Mouse (Mus musculus): Measurements from ENCODE around the gene Eps8.
"Not testable (repeated sequence)": the region's sequence is repeated elsewhere in the genome, so short reads cannot be mapped to it uniquely, and the experiment has no call there.

Gene Eps8

DNA sequence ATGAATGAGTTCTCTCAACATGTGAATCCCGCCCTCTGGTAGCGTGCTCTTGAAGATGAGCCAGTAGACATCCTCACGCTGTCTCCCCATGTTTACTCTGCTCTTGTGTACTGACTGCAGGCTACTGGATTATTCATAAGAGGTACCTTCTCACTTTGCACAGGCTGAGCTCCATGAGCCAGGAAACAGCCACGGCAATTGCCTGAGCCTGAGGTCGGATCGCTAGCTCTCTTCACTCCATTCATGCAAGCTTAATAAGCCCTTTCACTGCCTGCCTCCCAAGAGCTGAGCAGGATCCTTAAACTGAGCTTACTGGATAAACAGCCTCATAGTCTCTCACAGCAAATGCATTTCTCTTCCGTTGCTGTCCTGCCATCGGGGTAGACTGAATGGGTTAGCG lies 182.5 kb downstream of the Eps8 start:
- no peak for DNase-seq (ENCODE audit: low spot score)

DNA sequence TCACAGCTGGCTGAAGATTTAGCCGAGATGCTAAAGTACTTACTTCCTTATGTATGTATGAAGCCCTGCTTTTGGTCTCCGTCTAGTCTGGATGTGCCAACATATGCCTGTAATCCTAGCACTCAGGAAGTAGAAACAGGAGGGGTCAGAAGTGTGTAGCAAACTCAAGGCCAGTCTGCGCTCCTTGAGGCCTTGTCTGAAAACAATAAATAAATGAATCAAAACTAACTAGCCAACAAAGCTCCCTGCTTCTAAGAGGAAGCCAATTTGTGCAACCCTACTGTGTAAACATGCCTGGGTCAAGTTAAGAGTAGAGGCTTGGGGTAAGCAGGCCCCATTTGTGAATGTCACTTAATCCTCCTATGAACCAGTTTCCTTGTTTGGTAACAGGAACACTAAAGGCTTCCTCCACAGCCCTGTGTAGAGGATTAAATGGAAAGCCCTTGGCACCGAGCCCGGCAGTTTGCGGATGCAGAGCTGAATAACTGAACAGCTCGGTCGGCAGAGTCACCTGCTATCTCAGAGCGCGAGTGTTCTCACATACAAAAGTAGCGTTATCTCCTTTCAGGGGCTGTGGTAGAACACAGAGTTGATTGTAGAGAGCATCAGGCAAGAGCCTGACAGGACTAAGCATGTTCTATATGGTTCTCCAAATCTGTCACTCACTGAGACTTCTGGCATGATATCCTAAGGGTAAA lies 183.6 kb downstream of the Eps8 start:
- DNase-seq (ENCODE audit: low spot score) = peak; percentile 64

DNA sequence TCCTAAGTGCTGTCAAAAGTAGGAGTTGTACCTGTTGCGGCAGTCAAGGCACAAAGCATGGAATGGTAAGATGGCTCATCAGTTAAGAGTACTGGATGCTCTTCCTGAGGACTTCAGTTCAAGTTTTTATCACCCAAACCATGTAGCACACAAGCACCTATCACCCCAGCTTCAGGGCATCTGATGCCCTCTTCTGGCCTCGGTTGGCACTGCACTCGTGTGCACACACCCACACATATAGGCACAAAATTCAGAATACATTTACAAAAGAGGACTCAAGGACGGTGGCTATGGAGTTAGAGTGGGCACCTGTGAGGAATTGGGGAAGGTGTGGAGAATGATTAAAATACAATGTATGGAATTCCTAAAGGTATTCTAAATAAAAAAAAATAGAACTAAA lies 185.1 kb downstream of the Eps8 start:
- no peak for DNase-seq (ENCODE audit: low spot score)

DNA sequence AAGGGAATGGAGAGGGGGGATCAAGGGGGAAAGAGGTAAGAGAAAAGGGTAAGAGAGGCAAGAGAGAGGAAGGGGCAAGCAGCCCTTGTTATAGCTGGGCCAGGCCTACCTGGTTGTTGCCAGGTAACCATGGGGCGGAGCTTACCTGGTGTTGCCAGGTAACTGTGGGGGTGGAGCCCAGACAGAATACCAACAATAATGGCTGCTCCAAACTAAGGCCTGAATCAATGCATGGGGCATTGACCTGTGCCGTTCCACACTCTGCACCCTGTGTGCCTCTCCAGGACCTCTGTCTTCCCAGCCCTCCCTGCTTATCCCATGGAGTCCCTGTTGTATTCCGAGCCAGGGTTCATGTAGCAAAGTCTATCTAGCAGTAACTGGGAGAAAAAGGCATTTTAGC lies 187.0 kb downstream of the Eps8 start:
- DNase-seq (ENCODE audit: low spot score) = no peak

DNA sequence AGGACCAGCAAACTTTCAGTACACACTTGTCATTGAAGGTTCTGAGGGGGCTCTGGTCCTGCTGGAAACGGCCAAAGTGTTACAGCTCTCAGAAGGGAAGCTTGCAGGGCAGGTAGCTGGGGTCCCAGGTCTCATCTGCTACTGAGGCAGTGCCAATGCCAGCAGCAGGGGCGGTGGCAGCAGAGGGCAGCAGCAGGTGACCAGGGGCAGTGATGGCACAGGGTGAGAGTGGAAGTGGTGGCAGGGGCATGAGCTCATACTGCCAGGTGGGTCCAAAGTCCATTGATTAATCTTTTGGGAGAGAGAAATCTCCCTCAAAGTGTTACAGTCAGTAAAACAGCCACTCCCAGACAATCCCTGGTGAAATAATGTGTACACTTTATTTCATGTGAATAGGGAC lies 188.4 kb downstream of the Eps8 start:
- no peak for DNase-seq (ENCODE audit: low spot score)

DNA sequence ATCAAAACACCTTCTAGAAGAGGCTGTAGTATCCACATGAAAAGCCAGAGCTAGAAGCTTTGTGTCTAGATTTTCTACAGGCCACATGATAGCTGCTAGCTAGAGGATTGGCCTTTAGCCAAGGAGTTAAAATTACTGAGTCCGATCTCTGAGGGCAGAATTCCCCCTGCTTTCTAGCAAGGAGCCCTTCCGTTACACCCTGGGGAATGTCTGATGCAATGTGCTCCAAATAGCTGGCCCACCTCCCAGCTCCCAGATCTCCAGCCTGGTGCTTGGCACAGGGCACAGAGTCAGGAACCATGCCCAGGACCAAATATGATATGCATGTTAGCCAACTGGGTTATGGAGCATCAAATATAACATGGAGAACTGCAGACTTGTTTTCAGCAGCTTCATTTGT lies 189.4 kb downstream of the Eps8 start:
- peak; percentile 16 for DNase-seq (ENCODE audit: low spot score)

DNA sequence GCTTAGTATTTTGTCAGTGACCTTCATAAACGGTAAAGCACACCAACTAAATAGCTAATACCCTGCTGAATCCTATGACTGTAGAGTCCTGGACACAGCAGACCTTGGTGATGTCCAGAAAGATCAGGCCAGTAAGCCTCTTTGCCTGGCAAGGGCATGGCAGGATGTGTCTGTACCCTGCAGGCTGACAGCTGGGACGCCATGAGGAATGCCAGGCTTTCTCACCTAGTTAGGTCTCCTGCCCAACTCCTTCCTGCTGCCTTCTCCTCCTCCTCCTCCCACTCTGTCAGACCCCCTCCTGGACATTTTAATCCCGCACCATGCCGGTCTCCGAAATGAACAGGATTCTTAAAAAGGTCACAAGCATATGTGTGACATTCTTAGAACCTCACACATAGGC lies 190.9 kb downstream of the Eps8 start:
- no peak for DNase-seq (ENCODE audit: low spot score)

DNA sequence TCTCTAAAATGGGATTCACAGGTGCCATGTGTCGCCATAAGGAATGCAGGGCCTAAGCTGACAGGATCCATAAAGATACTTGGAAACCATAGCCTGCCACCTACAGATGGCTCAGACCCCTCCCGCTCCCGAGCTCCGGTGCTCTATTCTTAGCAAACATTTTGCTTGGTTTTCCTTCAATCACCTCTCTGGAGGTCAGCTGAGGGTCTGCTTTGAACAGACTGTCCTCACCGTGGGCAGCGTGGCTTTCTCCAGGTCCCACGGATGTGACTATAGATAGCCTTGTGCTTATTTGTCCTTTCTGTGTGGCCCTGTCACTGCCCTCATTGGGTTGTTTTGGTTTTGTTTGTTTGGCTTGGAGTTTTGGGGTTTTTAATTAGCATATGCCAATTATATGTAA lies 196.5 kb downstream of the Eps8 start:
- DNase-seq (ENCODE audit: low spot score) = no peak

DNA sequence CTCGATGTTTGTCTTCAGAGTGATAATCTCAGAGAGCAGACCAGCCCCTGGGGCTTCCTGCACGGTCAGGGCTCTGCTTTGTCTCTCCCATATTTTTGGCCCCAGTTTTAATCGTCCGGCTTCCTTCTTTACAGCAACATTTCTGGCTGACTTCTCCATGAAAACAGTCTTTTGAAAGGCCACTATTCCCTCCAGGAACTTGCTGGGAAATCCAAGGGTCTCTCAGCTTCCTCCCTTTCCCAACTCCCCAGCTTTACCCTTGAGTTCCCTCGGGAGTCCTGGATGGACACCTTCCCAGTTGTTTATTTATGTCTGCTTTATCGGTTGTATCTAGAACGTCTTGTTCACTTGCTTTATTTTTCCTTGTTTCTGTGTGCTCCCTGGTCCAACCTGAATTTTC lies 197.5 kb downstream of the Eps8 start:
- no peak for DNase-seq (ENCODE audit: low spot score)

DNA sequence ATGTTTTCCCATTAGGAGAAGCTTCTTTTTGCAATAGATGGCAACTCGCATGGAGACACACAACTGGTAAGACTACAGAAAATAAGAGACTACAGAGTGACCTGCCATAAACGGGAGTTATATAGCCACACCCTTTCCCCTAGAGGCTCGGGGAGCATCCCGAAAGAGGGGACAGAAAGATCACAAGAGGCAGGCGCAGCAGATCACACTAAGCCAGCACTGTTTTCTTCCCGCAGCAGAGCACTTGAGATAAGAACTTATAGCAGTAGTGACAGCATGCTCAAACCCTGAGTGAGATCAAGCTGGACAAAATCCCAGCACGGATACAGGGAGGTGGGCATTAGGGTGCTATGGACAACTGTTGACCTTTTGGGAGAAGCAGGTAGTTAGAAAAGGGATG lies 198.6 kb downstream of the Eps8 start:
- DNase-seq (ENCODE audit: low spot score) = no peak

DNA sequence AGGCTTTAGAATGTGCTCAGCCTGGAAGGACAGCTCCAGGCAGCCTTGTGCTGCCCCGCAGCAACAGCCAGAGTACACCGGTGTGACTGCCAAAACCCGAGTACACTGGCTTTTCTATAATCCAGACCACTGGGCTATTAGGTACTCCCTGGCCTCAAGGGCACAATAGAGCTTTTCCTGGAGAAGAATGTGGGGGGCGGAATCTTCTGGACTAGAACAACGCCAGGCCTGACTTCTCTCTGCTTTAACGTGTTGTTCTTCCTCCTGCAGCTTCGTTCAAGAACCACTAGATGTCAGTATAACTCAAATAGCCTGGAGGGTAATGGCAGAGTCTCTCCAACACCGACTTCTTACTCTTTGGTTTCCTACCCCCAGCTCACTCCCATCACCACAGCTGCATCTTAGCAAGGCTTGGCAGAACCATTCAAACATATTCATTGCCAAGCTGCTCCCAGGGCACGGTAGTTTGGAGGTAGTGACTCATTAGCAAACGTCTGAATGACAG lies 199.1 kb downstream of the Eps8 start:
- DNase-seq (ENCODE audit: low spot score) = peak; percentile 25

DNA sequence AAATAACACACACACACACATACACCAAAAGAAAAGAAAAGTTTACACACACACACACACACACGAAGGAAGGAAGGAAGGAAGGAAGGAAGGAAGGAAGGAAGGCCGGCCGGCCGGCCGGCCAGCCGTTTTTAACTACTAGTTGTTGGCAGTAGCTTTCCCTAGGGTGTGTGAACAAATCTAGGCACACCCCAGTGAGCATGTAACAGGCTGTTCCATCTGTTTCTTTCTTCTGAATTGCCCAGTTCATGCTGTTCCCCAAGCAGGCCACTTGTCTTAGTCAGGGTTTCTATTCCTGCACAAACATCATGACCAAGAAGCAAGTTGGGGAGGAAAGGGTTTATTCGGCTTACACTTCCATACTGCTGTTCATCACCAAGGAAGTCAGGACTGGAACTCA lies 208.6 kb downstream of the Eps8 start:
- DNase-seq (ENCODE audit: low spot score) = not testable (repeated sequence)

DNA sequence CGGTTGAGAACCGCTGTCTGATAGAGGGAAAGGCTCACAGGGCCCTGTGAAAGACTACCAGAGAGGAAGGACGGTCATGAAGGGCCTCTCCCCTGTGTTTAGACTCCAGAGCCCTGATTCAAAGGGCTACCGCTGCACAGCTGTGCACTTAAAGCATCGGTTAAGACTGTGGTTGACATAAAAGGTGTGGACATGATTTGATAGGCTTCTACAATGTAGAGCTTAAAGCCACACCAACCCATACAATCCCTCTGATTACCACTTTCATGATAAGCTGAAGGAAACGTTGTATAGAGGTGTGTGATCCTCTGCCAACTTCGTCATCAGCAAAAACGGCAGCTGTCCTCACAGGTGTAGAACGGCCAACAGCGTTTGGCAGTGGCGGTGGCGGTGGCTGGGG lies 211.6 kb downstream of the Eps8 start:
- no peak for DNase-seq (ENCODE audit: low spot score)

DNA sequence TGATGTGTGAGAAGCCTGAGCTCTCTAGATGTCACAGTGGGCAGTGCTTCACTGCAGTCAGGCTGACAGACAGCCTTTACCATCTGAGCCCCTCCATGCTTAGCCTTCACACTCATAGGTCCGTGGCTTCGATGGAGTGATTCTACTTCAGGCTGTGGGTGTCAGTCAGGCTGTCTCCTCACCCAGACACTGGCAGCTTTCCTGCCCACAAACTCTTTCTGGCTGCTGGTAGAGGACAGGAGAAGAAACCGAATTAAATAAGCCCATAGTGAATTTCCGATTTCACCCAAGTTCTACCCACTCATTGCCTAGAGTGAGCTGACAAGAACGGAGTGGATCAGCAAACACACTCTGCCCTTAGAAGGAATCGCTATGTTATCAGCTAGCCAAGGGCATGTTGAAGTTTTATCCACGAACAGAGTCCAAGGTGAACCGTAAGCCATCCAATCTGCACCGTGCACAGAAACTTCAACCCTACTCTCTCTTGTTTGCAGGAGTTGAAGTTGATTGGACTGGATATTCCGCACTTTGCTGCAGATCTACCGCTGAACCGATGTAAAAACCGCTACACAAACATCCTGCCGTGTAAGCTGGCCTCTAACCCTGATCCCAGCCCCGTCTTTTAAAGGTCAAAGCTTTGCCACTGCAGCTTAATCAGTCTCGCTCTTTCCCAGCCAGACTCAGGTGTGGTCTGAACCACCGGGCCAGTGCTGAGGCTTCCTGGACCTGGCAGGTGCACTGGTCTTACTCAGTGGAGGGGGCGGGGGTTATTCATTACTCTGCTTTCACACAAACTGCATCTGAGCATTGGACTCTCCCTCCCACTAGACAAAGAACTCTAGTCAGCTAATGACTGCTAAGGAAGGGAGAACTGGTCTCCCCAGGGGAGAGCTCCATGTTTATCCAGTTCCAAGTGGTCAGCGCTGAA lies 213.9 kb downstream of the Eps8 start:
- no peak for DNase-seq (ENCODE audit: low spot score)

DNA sequence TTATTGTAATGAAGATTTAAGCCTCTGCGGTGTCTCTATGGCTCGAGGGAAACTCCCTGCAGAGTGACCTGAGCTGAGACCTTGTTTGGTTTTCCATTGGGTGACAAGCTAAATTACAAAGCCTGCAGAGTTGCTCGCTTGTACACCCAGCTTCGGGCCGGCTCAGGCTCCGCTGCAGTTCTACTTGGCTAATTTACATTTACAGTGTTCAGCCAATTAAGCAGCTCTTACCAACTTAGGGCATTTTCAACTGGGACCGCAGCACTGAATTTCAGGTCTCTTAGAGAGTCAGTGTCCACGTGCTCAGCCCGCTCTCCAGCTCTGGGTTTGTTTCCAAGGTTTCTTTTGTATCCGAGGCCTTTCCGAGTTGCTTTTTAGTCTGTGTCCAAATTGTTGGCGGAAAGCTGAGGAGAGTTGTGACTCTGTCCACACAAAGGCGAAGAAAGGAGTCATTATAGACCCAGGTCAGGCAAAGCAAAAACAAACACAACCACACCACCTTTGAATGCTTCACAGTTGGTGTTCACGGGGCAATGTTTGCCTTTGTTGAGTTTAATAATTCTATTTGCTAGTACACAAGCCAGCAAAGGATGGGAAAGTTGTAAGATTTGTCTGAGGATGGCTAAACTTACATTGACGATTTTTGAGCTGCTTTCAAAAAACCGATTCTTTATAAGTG lies 216.6 kb downstream of the Eps8 start:
- DNase-seq (ENCODE audit: low spot score) = no peak

DNA sequence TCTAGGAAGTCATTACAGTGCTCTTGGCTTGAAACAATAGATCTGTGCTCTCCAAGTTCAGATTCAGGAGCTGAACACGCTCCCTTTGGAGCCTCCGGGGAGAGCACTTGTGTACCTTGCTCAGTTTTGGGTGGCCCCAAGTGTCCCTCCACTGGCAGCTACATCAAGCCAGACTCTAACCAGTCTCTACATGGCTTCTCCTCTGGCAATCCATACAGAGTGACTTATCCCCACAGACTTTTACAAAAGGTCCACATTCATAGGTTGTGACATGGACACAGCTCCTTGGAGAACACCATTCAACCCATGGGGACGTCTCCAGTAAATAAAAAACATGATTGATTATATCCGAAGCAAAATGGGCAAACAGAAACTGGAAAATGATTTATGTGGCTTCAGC lies 217.2 kb downstream of the Eps8 start:
- no peak for DNase-seq (ENCODE audit: low spot score)

DNA sequence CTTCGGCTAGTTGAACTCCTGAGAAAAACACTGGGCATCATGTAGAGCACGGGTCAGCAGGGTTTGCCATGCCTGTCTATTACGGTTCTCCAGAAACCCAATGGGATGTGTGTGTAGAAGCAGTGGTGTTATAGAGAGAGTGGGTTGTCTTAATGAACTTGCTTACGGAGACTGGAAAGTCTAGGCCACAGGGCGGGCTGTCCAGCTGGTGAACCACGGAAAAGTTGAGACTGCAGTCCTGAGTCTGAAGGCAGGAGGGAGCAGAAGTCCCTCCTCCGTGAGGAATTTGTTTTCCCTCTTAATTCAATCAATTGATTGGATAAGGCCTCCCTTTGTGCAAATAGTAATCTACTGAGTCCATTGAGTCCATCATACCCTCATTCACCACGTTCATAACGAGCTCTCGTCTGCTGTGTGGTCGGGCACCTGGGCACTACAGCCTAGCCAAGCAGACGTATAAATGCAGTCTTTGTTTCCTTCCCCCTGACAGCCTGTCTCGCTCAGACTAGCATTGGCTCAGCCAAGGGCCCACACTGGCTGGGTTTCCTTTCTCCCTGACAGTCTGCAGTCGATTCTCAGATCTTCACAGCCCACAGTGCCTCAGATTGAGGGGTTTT lies 221.0 kb downstream of the Eps8 start:
- no peak for DNase-seq (ENCODE audit: low spot score)
